ENCODE assay signal across 32 mouse cellular contexts in the genomic region with DNA sequence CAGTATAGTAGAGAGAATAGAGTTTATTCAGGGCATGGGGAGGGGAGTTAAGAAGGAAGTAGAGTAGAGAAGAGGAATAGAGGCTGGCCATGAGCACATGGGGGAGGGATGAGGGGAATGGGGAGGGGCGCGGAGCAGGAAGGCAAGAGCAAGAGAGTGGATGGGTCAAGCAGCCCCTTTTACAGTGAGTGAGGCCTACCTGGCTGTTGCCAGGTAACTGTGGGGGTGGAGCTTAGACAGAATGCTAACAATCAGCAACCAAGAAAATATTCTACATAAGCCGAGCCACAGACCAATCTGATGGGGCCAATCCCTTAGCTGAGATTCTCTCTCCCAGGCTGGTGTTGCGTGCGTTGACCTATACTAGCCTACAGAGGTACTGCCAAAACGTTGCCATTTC. TPM values are rescaled to one million over a fixed set of nuclear protein-coding genes. Genes with fewer than 3 reads are reported as not detected.
DNase-seq lines count a peak whose midpoint lies in the region; ATAC-seq and TF ChIP-seq lines count a peak whose summit lies in the region.
"Had no signal": no experiment of that assay in that cellular context is flagged by ENCODE, and none has a peak within 500 bp of the region (broad histone marks: within the 10 kb centered on the region; RNA-seq: fewer than 3 reads in every experiment).

No protein-coding gene starts in this region.

- no peak overlapping the region for H3K27ac ChIP-seq in testis, adult 2 months (ENCODE audit: control insufficient read depth, insufficient read depth, low read depth, low read length)
- 0 out of 2 replicates have a peak overlapping the region, but pooled peaks have one; percentile 2 for H3K27ac ChIP-seq in liver, embryonic 16.5 days (ENCODE audit: low read length)
- H3K27ac ChIP-seq: heart, embryonic 13.5 days; hindbrain, embryonic 14.5 days; left cerebral cortex, adult 2 months; limb, embryonic 12.5 days; midbrain, embryonic 12.5 days; neural tube, embryonic 12.5 days had no signal

- TF ChIP-seq CTCF in testis, adult 2 months (IDR thresholded peaks at IDR 0.05; ENCODE audit: control insufficient read depth, insufficient read depth, insufficient replicate concordance, low read depth, low read length): no peak

- 76% methylated on average over 6 of the region's 6 CpGs for WGBS in liver, embryonic 16.5 days (ENCODE audit: insufficient replicate concordance)

- DNase-seq in testis, postnatal 10 days (ENCODE audit: low spot score): no peak
- DNase-seq in ZHBTc4 (ENCODE audit: low read depth, low spot score): peak; percentile 53
- no peak for DNase-seq in layer of hippocampus, postnatal 25 days (ENCODE audit: extremely low spot score in 1 of 2, low spot score in 1 of 2)
- DNase-seq in adrenal gland, postnatal 4 days (ENCODE audit: low spot score in 2 of 2): no peak
- DNase-seq: adrenal gland, postnatal 25 days; B cell, adult 2 months; cerebellum, adult 18-20 months; cerebellum, postnatal 14 days; gastrocnemius, adult 2 months; heart, postnatal 10 days; kidney, postnatal 14 days; layer of hippocampus, adult 9-11 months; lung, adult 18-20 months; lung, postnatal 4 days; right cerebral cortex, postnatal 4 days had no signal

- TF ChIP-seq POLR2A in testis, adult 2 months (IDR thresholded peaks at IDR 0.05; ENCODE audit: control insufficient read depth, low read depth, low read length): peak; percentile 31; the same call in 1 of the 2 replicates

- H3K36me3 ChIP-seq in testis, adult 2 months (ENCODE audit: control insufficient read depth, insufficient read depth, low read length): no peaks in the 10 kb centered on the region
- H3K36me3 ChIP-seq in liver, embryonic 16.5 days (ENCODE audit: control insufficient read depth, insufficient read depth): no peaks in the 10 kb centered on the region
- H3K36me3 ChIP-seq: heart, embryonic 13.5 days; limb, embryonic 12.5 days; midbrain, embryonic 12.5 days; neural tube, embryonic 12.5 days had no signal

- H3K4me2 ChIP-seq in liver, embryonic 16.5 days (ENCODE audit: low read depth, low read length): no peak overlapping the region
- H3K4me2 ChIP-seq: heart, embryonic 13.5 days; hindbrain, embryonic 14.5 days; limb, embryonic 12.5 days; midbrain, embryonic 12.5 days; neural tube, embryonic 12.5 days had no signal

- H3K27me3 ChIP-seq in testis, adult 2 months (ENCODE audit: control insufficient read depth, insufficient read depth, low read length): no peaks in the 10 kb centered on the region
- no peaks in the 10 kb centered on the region for H3K27me3 ChIP-seq in liver, embryonic 16.5 days (ENCODE audit: control insufficient read depth, insufficient read depth, low read depth, low read length)
- H3K27me3 ChIP-seq: heart, embryonic 13.5 days; limb, embryonic 12.5 days; megakaryocyte, embryonic 14.5 days; neural tube, embryonic 12.5 days; Patski had no signal

- peak overlapping the region; percentile 68 for H3K4me3 ChIP-seq in testis, adult 2 months (ENCODE audit: control insufficient read depth, low read depth, low read length)
- no peak overlapping the region for H3K4me3 ChIP-seq in liver, embryonic 16.5 days (ENCODE audit: low read depth, low read length)
- H3K4me3 ChIP-seq: heart, embryonic 13.5 days; left cerebral cortex, adult 2 months; limb, embryonic 12.5 days; midbrain, embryonic 12.5 days; myocyte; neural tube, embryonic 12.5 days had no signal

- H3K9ac ChIP-seq in liver, embryonic 16.5 days (ENCODE audit: low read depth, low read length): no peak overlapping the region
- H3K9ac ChIP-seq: heart, embryonic 13.5 days; hindbrain, embryonic 14.5 days; limb, embryonic 12.5 days; midbrain, embryonic 12.5 days; neural tube, embryonic 12.5 days had no signal

- peaks cover 9% of the 10 kb centered on the region for H3K4me1 ChIP-seq in testis, adult 2 months (ENCODE audit: control insufficient read depth, insufficient read depth, low read length)
- H3K4me1 ChIP-seq in liver, embryonic 16.5 days (ENCODE audit: control insufficient read depth, low read depth, low read length): peaks cover 28% of the 10 kb centered on the region

- ATAC-seq in liver, embryonic 16.5 days (ENCODE audit: low read depth): no peak
- ATAC-seq: forebrain, embryonic 14.5 days; lung, postnatal 0 days; Patski had no signal

- H3K9me3 ChIP-seq in liver, embryonic 16.5 days (replicated peaks; ENCODE audit: control insufficient read depth, low read length): no peaks in the 10 kb centered on the region
- H3K9me3 ChIP-seq: heart, embryonic 13.5 days; limb, embryonic 12.5 days; megakaryocyte, embryonic 14.5 days; midbrain, embryonic 12.5 days; neural tube, embryonic 12.5 days had no signal

RNA-seq across cellular contexts. Expression of a gene that starts 26.5 kb away (rescaled TPM):
- 47.1 and 48.3 TPM in 2 replicates for polyA plus RNA-seq in testis, adult 2 months (2012; rRNA removed)
- polyA plus RNA-seq in liver, embryonic 16.5 days (2015; fragmentation: Nextera tagmentation; extraction: Ambion mirVana): 6.7 and 7.4 TPM in 2 replicates
- 10 to 100 TPM; 60.1 to 63.6 TPM for total RNA-seq in layer of hippocampus, postnatal 25 days (2021)
- total RNA-seq in adrenal gland, postnatal 4 days (2021): 10 to 100 TPM; 10.1 to 12.8 TPM

RNA-seq across cellular contexts. Expression of a gene that starts 39.4 kb away (rescaled TPM):
- not detected in 2 replicates for polyA plus RNA-seq in testis, adult 2 months (2012; rRNA removed)
- 0.53 and 1.1 TPM in 2 replicates for polyA plus RNA-seq in liver, embryonic 16.5 days (2015; fragmentation: Nextera tagmentation; extraction: Ambion mirVana)
- 10 to 100 TPM; 18.9 to 21.1 TPM for total RNA-seq in layer of hippocampus, postnatal 25 days (2021)
- total RNA-seq in adrenal gland, postnatal 4 days (2021): 1 to 10 TPM; 4.3 to 6.5 TPM
- total RNA-seq: midbrain, postnatal 0 days had no signal
- polyA plus RNA-seq: brain, embryonic 14.5 days; embryonic facial prominence, embryonic 11.5 days; forebrain, embryonic 14.5 days; gonadal fat pad, adult 2 months; Patski had no signal

Comparison
In these comparisons a context has a peak if more than half of its experiments do, and no peak if none do; other contexts are left out.
1. RNA of a gene that starts 26.5 kb away (total RNA-seq): 60.1 to 63.6 TPM in layer of hippocampus, postnatal 25 days; 10.1 to 12.8 TPM in adrenal gland, postnatal 4 days; every median in the first group is over 4 times any median in the second.